Mouse (Mus musculus) left cerebral cortex, adult 2 months (tissue): Measurements from ENCODE around the gene Gm5478. TPM values are rescaled to one million over a fixed set of nuclear protein-coding genes. Genes with fewer than 3 reads are reported as not detected.
"Not testable (repeated sequence)": the region's sequence is repeated elsewhere in the genome, so short reads cannot be mapped to it uniquely, and the experiment has no call there.

Experiments used
- DNase-seq, 2 experiments: peaks; one replicate each; pipeline ENCODE4 v3.0.0; 2021 to 2022; ENCODE audit warnings: low spot score in 2 of 2, mixed read lengths in 1 of 2; ENCODE audit errors: extremely low spot score in 1 of 2
- H3K27ac ChIP-seq: fragments of 200-600 bp; 2 replicates; pipeline ENCODE4 v1.8.1; 2022
- H3K4me3 ChIP-seq: fragments of 200-600 bp; 2 replicates; pipeline ENCODE4 v1.8.1; 2022
- CTCF ChIP-seq: fragments of 200-600 bp; IDR thresholded peaks from 2 replicates; pipeline ENCODE4 v1.8.1; 2022; ENCODE audit warnings: antibody characterized with exemption, mild to moderate bottlenecking, moderate library complexity
- intact Hi-C: fragments of 180-260 bp; cut with DNase I; formaldehyde crosslinking; loops from one replicate; pipeline ENCODE4 v1.15.1; 2025
- long read RNA-seq, 2 experiments: library from polyadenylated mRNA; stranded (forward); transcript quantifications; one replicate each; pipeline ENCODE4 v2.0.0; 2021; ENCODE audit warnings: borderline mapping rate in 2 of 2
- microRNA-seq, 2 experiments: library from miRNA; unstranded; fragments of <30 nt; microRNA quantifications; one replicate each; pipeline ENCODE4 v1.2.0; 2021
- total RNA-seq, 2 experiments: library from RNA; stranded (reverse); gene quantifications; 2 replicates each; pipeline ENCODE4 v1.2.3; 2021

Gm5478 gene
- not detected for total RNA-seq
- long read RNA-seq, experiment 1 = 0 reads
- long read RNA-seq, experiment 2 = 0 reads

DNA sequence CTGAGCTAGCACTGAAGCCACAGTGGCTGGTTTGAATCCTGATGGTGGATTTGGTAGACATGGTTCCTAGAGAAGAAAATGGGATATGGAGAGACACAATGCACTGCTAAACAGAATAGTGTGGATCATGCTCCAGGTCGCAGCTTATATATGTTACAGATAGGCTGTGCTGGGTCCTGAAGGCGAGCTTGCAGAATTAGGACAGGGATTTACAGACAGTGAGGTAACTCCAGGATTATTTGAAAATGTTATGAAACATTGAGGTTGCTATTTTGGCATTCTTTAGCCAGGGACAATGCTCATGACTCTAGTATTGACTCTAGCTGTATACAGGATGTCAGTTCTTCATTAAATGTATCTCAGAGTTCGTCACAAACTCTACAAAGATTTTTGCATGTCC is at the start of gene Gm5478:
Gene Gm5478, minus strand, starts transcription at position 101 of the 400 bp plus-strand sequence.
- no peak for DNase-seq
- TF ChIP-seq CTCF = no peak
- intact Hi-C loops = no loop called here
- Histone ChIP-seq H3K27ac (no peak within 1 kb of the TSS), H3K4me3 (no peak within 1 kb of the TSS)

DNA sequence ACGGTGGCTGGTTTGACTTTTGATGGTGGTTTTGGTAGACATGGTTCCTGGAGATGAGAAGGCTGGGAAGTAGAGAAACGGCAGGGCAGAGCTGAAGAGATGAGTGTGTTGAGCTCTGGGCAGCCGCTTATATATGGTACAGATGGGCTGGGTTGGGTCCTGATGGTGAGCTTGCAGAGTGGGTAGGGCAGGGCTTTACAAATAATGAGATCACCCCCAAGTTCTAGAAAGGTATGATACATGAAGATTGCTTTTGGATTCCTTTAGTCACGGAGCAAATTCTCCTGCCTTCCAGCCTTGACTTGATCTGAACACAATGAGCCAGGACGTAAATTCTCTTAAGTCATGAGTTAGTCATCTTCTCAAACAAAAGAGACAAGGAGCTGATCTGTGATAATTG is 47.0 kb upstream of the Gm5478 start, which contains the start of gene Krt6a:
Gene Krt6a, minus strand, starts transcription at position 101 of the 400 bp plus-strand sequence.
- no peak for TF ChIP-seq CTCF
- DNase-seq = no peak
- Histone ChIP-seq H3K4me3 (no peak within 1 kb of the TSS), H3K27ac (no peak within 1 kb of the TSS)
- intact Hi-C loops = no loop called here

DNA sequence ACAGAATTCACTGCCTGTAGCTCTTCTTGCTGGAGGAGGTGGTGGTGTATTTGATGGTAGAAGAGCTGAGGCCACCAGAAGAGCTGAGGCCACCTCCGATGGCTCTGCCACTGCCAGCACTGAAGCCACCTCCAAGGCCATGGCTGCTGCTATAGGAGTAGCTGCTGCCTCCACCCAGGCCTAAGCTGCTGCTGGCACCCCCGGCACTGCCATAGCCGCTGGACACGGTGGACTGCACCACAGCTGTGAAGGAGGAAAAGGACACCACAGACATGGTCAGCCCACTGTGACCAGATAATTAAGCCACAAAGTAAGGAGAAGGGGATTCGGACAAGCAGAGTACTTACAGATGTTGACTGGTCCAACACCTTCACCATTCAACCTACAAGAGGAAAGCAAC is 43.3 kb upstream of the Gm5478 start:
- intact Hi-C loops, H3K4me3 ChIP-seq, H3K27ac ChIP-seq, DNase-seq: not testable (repeated sequence)

DNA sequence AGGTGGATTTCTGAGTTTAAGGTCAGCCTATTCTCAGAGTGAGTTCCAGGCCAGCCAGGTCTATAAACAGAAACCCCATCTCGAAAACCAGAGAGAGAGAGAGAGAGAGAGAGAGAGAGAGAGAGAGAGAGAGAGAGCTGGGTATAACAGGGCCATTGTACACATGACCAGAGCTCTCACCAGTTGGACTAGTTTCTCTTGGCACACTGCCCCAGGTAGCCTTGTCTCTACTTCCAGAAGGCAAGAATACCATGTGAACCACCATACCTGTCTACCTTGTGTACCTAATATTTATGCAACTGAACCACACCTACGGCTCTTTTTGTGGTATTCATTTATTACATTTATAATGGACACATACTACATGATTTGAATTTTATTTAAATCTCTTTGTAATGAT is 41.0 kb upstream of the Gm5478 start:
- no peak overlapping the region for H3K27ac ChIP-seq
- intact Hi-C loops = loop anchor here (10.0 kb wide), 1 partner anchor 493 kb away; no protein-coding TSS in a partner anchor
- DNase-seq = no peak
- no peak overlapping the region for H3K4me3 ChIP-seq
- no peak for TF ChIP-seq CTCF

DNA sequence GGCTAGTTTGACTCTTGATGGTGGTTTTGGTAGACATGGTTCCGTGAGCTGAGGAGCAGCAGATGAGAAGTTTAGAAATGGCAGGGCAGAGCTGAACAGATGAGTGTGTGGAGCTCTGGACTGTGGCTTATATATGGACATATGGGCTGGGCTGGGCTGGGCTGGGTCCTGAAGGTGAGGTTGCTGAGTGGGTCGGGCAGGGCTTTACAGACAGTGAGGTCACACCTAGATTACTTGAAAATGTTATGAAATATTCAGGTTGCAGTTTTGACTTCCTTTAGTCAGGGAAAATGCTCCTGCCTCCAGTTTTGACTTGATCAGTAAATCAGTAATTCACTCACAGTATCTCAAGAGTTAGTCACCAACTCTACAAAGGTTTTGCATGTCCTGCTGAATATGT is 33.0 kb upstream of the Gm5478 start, which contains the start of gene Krt6b:
Gene Krt6b, minus strand, starts transcription at position 101 of the 400 bp plus-strand sequence.
- DNase-seq = no peak
- no peak within 1 kb of the TSS for H3K4me3 ChIP-seq
- TF ChIP-seq CTCF = no peak
- H3K27ac ChIP-seq = no peak within 1 kb of the TSS
- intact Hi-C loops = loop anchor here (10.0 kb wide), 1 partner anchor 485 kb away; no protein-coding TSS in a partner anchor

DNA sequence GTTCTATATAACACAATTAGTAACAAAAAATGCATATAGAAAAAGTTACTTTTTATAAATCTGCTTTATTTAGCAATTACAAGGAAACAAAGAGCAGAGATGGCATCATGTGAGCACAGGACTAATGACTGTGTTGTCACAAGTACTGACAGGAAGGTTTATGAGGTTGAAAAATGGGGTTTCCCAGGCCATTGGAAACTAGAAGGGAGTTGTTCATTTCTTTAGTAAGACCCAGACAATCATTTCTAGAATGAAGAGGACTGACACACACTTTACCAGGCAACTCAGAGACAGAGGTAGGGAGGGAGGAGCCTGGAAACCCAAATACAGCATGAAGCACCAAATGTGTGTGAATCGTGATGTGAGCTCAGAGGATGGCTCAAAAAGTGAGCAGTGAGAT is 28.8 kb upstream of the Gm5478 start:
- intact Hi-C loops = no loop called here
- no peak for DNase-seq
- no peak for TF ChIP-seq CTCF
- no peak overlapping the region for H3K4me3 ChIP-seq
- no peak overlapping the region for H3K27ac ChIP-seq

DNA sequence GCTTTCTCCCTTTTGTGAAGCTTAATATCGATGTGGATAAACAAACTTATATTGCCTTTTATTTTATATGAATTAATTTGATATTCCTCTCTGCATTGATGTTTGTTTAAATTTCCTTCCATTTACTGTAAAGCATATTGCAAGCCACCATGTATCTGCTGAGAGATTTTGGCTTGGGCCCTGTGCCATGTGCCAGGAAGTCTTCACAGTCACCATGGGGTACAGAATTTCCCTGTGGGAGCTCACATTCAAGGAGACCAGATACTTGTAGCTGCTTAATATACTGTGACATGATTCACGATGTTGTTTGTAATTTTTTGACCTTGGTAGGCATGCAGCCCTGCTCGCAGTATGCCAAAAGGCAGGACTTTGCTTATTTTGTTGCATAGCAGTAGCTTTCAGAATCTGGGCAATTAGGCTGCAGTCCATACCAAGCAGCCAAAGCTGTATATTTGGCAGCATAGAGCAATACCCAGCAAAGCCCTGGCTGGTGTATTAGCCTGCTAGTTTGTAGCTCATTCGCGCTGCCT is 5.6 kb upstream of the Gm5478 start:
- intact Hi-C loops = no loop called here
- TF ChIP-seq CTCF = no peak
- H3K27ac ChIP-seq = no peak overlapping the region
- no peak overlapping the region for H3K4me3 ChIP-seq
- no peak for DNase-seq

DNA sequence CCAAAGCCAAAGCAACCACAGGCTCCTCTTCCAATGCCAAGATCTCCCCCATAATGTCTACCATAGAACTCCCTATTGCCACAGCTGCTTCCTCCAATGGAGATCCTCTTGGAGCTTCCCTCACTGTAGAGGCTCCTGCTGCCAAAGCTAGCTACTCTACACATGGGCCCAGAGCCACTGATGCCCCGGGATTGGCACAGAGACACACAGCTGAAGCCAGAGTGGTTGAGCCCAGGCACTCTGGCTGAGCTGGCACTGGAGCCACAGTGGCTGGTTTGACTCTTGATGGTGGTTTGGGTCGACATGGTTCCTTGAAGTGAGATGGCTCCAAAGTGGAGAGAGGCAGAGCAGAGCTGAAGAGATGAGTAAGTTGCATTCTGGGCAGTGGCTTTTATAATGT is 19.3 kb downstream of the Gm5478 start, which contains the start of gene Gm5414:
Gene Gm5414, minus strand, starts transcription at position 305 of the 400 bp plus-strand sequence.
- no peak for DNase-seq
- H3K4me3 ChIP-seq = no peak within 1 kb of the TSS
- intact Hi-C loops = no loop called here

DNA sequence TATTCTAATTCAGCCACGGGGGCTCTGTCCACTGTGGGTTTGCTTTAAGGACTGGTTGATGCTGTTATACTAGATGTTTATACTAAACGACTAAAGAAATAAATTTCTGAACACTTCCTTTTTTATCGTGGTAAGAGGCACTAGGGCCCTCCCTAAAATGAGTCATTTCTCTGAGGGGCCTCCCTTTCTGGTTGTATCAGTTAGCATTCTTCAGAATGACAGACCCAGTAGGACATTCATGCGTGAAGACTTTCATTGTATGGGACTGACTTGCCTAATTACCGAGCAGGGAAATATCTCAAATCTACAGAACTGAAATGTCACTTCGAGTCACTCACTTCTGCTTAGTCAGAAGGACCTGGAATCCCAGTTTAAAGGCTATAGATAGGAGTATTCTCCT is 48.1 kb downstream of the Gm5478 start:
- intact Hi-C loops = no loop called here
- TF ChIP-seq CTCF = no peak
- Histone ChIP-seq H3K27ac (no peak overlapping the region), H3K4me3 (no peak overlapping the region)
- DNase-seq = no peak

More for the DNA sequence above, 19.3 kb downstream of the Gm5478 start, which contains the start of gene Gm5414:
- TF ChIP-seq CTCF = no peak
- H3K27ac ChIP-seq = no peak within 1 kb of the TSS

Small RNA genes within 50 kb of the gene (microRNA-seq; reads per million reads assigned to microRNA genes)
- 0 reads per million in 2 experiments for gene Gm44342
- gene Gm44383 = 0 reads per million in 2 experiments
- gene Gm44479 = 0 reads per million in 2 experiments

Other genes with a start within 250 kb of the Gm5478 start
- under 1 TPM; 0.09 to 0.48 TPM for gene Krt7, start 236.3 kb downstream of the Gm5478 start, total RNA-seq
- under 1 TPM in 1 of 2 experiments, not detected in 1; 0.14 TPM for gene Krt87, start 208.6 kb downstream of the Gm5478 start, total RNA-seq
- not detected for gene Krt88, start 199.6 kb downstream of the Gm5478 start, total RNA-seq
- not detected for gene Krt81, start 183.6 kb downstream of the Gm5478 start, total RNA-seq
- gene Krt86, start 173.9 kb downstream of the Gm5478 start, total RNA-seq = not detected
- gene Krt83, start 155.9 kb downstream of the Gm5478 start, total RNA-seq = not detected
- gene Gm49425, start 130.1 kb downstream of the Gm5478 start, total RNA-seq = not detected
- gene Krt84, start 114.6 kb downstream of the Gm5478 start, total RNA-seq = not detected
- not detected for gene Krt82, start 96.7 kb downstream of the Gm5478 start, total RNA-seq
- gene Krt90, start 84.4 kb downstream of the Gm5478 start, total RNA-seq = not detected
- gene Krt75, start 73.5 kb downstream of the Gm5478 start, total RNA-seq = not detected
- not detected for gene Gm5414, start 19.2 kb downstream of the Gm5478 start, total RNA-seq
- not detected for gene Krt6b, start 32.9 kb upstream of the Gm5478 start, total RNA-seq
- gene Krt6a, start 46.9 kb upstream of the Gm5478 start, total RNA-seq = not detected
- gene Krt5, start 65.5 kb upstream of the Gm5478 start, total RNA-seq = not detected
- gene Krt71, start 95.7 kb upstream of the Gm5478 start, total RNA-seq = not detected
- gene Krt72, start 139.1 kb upstream of the Gm5478 start, total RNA-seq = not detected
- gene Krt73, start 155.0 kb upstream of the Gm5478 start, total RNA-seq = 1 to 10 TPM; 1.0 to 1.2 TPM
- gene Krt2, start 170.8 kb upstream of the Gm5478 start, total RNA-seq = 1 to 10 TPM in 1 of 2 experiments, under 1 TPM in 1; 0.20 to 1.1 TPM
- 1 to 10 TPM; 1.8 to 2.3 TPM for gene Krt1, start 203.4 kb upstream of the Gm5478 start, total RNA-seq
- 10 to 100 TPM; 11.4 to 13.8 TPM for gene Krt77, start 222.3 kb upstream of the Gm5478 start, total RNA-seq
- not detected for gene Krt76, start 245.5 kb upstream of the Gm5478 start, total RNA-seq